Mouse (Mus musculus): ENCODE measurements at regions not wholly inside any gene's neighbourhood (a gene's known extent, or its start where the extent isn't known, plus 50 kb on each side); places are given as distances from the start of the nearest gene placed in this dataset.

DNA sequence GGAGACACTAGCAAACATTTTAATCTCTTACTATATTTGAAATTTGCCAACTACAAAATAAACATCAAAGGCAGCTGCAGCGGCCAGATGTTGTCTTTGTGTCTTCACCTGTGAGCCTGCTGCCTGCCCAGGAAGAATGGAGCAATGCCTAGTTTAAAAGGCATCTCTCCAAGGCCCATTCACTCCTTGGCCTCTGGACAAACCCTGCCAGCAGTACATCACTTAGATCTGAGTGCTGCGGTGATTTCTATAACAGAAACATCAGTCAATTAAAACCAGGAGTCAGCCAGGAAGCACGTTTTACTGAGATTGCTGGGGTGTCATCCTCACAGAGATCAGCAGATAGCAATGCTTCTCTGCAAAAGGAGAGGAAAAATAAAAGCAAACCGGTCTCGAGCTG is 437.7 kb downstream of the Cntn6 start:
- TF ChIP-seq CTCF (IDR thresholded peaks at IDR 0.05; ENCODE audit: low read depth) (no peak), EP300 (IDR thresholded peaks at IDR 0.05; ENCODE audit: low read depth) (no peak)

Measured in heart, postnatal 0 days (tissue).